Mouse (Mus musculus): ENCODE results near the gene Nr4a2. TPM values are rescaled to one million over a fixed set of nuclear protein-coding genes. Genes with fewer than 3 reads are reported as not detected.

The Nr4a2 gene
- polyA plus RNA-seq, 1 experiment from 2014 or later, result 1.3 TPM

- TF ChIP-seq CTCF (IDR thresholded peaks at IDR 0.05; ENCODE audit: low read depth), result no peak
- peak overlapping the region; percentile 57 for H3K4me2 ChIP-seq (replicated peaks; ENCODE audit: low read depth)
- no peaks in the 10 kb centered on the region for H3K4me1 ChIP-seq (replicated peaks; ENCODE audit: control insufficient read depth, insufficient read depth, low read length)
- 0 out of 2 replicates have a peak, but pooled peaks have one; percentile 36 for ATAC-seq
- H3K4me3 ChIP-seq (ENCODE audit: low read depth, low read length), result peak overlapping the region; percentile 38
- H3K27ac ChIP-seq (ENCODE audit: low read depth, low read length), result no peak overlapping the region
- H3K9me3 ChIP-seq (ENCODE audit: control insufficient read depth), result no peaks in the 10 kb centered on the region
- no peak overlapping the region for H3K9ac ChIP-seq (ENCODE audit: low read depth, low read length)
- no peaks in the 10 kb centered on the region for H3K36me3 ChIP-seq (ENCODE audit: control insufficient read depth, insufficient read depth)
- H3K27me3 ChIP-seq (replicated peaks; ENCODE audit: control insufficient read depth, insufficient read depth, low read length), result peaks cover 74% of the 10 kb centered on the region
- 2% methylated on average over 43 of the region's 51 CpGs for WGBS
Observed at GRCm38 (mm10) chr2:57102091-57102855, 21.5 kb downstream of the Nr4a2 start.

GRCm38 (mm10) chr2:57100241-57100640 is 23.6 kb downstream of the Nr4a2 start:
- ATAC-seq, result no peak
- Histone ChIP-seq H3K4me2 (replicated peaks; ENCODE audit: low read depth) (no peak overlapping the region), H3K4me1 (replicated peaks; ENCODE audit: control insufficient read depth, insufficient read depth, low read length) (no peaks in the 10 kb centered on the region), H3K27me3 (replicated peaks; ENCODE audit: control insufficient read depth, insufficient read depth, low read length) (peaks cover 63% of the 10 kb centered on the region), H3K9me3 (ENCODE audit: control insufficient read depth) (no peaks in the 10 kb centered on the region), H3K36me3 (ENCODE audit: control insufficient read depth, insufficient read depth) (no peaks in the 10 kb centered on the region), H3K9ac (ENCODE audit: low read depth, low read length) (no peak overlapping the region), H3K4me3 (ENCODE audit: low read depth, low read length) (no peak overlapping the region), H3K27ac (ENCODE audit: low read depth, low read length) (no peak overlapping the region)
- no peak for TF ChIP-seq CTCF (IDR thresholded peaks at IDR 0.05; ENCODE audit: low read depth)
- 77% methylated on average over 3 of the region's 3 CpGs for WGBS

- no peak overlapping the region for H3K9ac ChIP-seq (ENCODE audit: low read depth, low read length)
- H3K4me3 ChIP-seq (ENCODE audit: low read depth, low read length), result no peak overlapping the region
- no peak for TF ChIP-seq CTCF (IDR thresholded peaks at IDR 0.05; ENCODE audit: low read depth)
- no peaks in the 10 kb centered on the region for H3K4me1 ChIP-seq (replicated peaks; ENCODE audit: control insufficient read depth, insufficient read depth, low read length)
- H3K4me2 ChIP-seq (replicated peaks; ENCODE audit: low read depth), result no peak overlapping the region
- H3K27ac ChIP-seq (ENCODE audit: low read depth, low read length), result no peak overlapping the region
- 75% methylated on average over 9 of the region's 9 CpGs for WGBS
- no peaks in the 10 kb centered on the region for H3K36me3 ChIP-seq (ENCODE audit: control insufficient read depth, insufficient read depth)
- ATAC-seq, result no peak
- H3K27me3 ChIP-seq (replicated peaks; ENCODE audit: control insufficient read depth, insufficient read depth, low read length), result no peaks in the 10 kb centered on the region
- no peaks in the 10 kb centered on the region for H3K9me3 ChIP-seq (ENCODE audit: control insufficient read depth)
Observed at GRCm38 (mm10) chr2:57072452-57072851, 51.4 kb downstream of the Nr4a2 start.

- Histone ChIP-seq H3K4me1 (replicated peaks; ENCODE audit: control insufficient read depth, insufficient read depth, low read length) (no peaks in the 10 kb centered on the region), H3K4me3 (ENCODE audit: low read depth, low read length) (no peak overlapping the region), H3K9ac (ENCODE audit: low read depth, low read length) (no peak overlapping the region), H3K4me2 (replicated peaks; ENCODE audit: low read depth) (no peak overlapping the region), H3K9me3 (ENCODE audit: control insufficient read depth) (no peaks in the 10 kb centered on the region), H3K36me3 (ENCODE audit: control insufficient read depth, insufficient read depth) (no peaks in the 10 kb centered on the region), H3K27ac (ENCODE audit: low read depth, low read length) (no peak overlapping the region), H3K27me3 (replicated peaks; ENCODE audit: control insufficient read depth, insufficient read depth, low read length) (no peaks in the 10 kb centered on the region)
- 88% methylated on average over 1 of the region's 1 CpGs for WGBS
- TF ChIP-seq CTCF (IDR thresholded peaks at IDR 0.05; ENCODE audit: low read depth), result no peak
- no peak for ATAC-seq
Observed at GRCm38 (mm10) chr2:57063480-57063879, 60.3 kb downstream of the Nr4a2 start.

Other genes starting within 250 kb of the Nr4a2 start
- gene Gpd2, start 113.6 kb upstream of the Nr4a2 start, polyA plus RNA-seq (2015; fragmentation: Nextera tagmentation; extraction: Ambion mirVana), result 26.0 and 26.2 TPM in 2 replicates

All from intestine, postnatal 0 days (tissue).